Mouse (Mus musculus): ENCODE measurements around the gene Sat2. TPM values are rescaled to one million over a fixed set of nuclear protein-coding genes. Genes with fewer than 3 reads are reported as not detected.

Gene Sat2
- 1.7 TPM for polyA plus RNA-seq (2014; fragmentation: Illumina TruSeq; extraction: RNeasy Lipid Tissue Mini Kit (QIAGEN cat#74804); ENCODE audit: low read depth, low replicate concordance)

DNA sequence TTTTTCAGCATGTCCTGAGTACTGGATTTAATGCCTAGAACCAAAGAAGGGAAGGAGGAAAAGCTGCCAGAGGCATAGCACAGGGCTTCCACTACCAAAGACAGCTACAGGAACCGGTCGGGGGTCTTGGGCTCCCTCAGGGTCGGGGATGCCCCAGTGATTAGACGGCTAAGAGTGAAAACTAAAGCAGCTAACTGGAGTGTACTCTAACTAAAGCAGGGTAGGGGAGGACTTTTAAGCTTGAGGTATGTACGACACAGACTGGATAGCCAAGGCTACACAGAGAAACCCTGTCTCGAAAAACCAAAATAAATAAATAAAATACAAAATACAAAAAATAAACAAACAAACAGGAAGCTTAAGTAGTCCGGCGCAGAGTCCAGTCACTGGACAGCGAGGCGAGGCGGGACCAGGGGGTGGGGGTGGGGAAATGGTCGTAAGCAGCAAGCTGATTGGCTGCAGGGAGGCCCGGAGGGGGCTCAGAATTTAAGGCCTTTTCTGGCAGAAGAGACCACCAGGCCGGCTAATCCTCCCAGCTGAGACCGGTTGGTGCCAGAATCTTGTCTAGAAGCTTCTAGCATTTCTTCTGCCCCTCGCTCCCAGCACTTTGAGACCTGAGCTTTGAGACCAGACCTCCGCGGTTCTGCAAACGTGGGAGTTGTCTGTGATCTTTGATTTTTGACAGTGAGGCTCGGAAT lies at the start of gene Sat2:
Sat2 (plus strand) TSS at position 454 of the 698 bp plus-strand sequence.

DNA sequence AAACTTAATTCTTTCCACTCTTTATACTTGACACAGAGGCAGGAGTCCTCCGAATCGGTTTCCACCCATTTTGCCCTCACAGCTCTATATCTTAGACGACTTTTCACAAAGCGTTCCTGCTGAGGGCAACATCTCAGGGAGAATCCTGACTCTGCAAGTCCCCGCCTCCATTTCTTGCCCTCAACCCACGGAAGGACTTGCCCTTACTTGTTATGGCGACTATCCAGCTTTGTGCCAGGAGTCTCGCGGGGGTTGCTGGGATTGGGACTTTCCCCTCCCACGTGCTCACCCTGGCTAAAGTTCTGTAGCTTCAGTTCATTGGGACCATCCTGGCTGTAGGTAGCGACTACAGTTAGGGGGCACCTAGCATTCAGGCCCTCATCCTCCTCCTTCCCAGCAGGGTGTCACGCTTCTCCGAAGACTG lies 41.7 kb upstream of the Sat2 start, which contains the start of the genes Wrap53 and Trp53:
Wrap53 (minus strand) TSS at position 165 of the 424 bp plus-strand sequence.
Trp53 (plus strand) TSS at position 269 of the 424 bp plus-strand sequence.

DNA sequence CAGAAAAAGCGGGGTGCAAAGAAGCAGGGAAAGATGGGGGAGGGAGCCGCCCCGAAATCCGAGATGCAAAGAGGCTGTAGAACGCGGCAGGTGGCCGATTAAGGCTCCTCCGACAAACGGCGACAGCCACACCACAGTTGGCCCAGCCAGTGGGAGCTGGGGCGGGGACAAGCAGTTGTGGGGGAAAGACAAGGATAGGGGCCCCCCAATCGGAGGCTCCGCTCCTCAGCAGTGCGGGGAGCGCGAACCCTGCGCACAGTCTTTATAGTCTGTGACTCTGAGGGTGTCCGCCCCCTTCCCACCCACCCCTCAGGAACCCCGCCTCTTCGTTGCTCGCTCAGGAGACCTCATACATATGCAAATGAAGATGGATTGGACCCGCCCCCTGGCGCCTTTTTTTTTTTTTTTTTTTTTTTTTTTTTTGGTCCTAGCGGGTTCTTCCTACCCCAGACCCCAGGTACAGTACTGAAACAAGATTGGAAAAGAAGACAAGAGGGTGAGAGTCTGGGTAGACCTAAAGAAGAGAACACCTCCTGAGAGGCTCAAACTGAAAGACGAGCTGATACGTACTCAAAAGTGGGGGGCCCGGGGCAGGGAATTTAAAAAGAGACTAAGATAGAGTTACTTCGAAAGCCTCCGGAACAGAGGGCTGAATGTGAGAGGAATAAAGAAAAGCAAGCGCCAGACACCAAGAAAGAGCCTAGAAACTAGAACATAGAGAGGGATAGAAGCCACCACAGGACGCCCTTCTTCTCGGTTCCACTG lies 15.9 kb upstream of the Sat2 start, which contains the start of gene Atp1b2:
Atp1b2 (minus strand) TSS at position 217 of the 765 bp plus-strand sequence.

DNA sequence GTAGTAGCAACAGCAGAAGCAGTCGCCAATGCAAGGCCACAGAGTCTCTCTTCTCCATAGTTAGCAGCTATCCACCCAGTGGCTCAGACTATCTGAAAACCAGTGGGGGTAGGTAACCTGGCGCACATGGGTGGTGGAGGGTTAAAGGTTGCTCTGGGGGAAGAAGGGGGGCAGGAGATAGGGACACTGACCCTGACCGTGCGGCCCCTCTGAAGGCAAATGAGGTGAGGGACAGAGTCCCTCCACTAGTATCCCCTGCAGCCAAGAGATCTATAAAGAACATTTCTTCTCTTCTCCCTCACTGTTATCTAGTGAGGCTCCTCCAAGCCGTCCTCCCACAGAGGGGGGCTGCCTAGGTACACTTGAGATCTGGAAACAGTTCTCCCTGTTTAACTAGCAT lies 4.0 kb upstream of the Sat2 start, which contains the start of gene Shbg:
Shbg (minus strand) TSS at position 101 of the 400 bp plus-strand sequence.

DNA sequence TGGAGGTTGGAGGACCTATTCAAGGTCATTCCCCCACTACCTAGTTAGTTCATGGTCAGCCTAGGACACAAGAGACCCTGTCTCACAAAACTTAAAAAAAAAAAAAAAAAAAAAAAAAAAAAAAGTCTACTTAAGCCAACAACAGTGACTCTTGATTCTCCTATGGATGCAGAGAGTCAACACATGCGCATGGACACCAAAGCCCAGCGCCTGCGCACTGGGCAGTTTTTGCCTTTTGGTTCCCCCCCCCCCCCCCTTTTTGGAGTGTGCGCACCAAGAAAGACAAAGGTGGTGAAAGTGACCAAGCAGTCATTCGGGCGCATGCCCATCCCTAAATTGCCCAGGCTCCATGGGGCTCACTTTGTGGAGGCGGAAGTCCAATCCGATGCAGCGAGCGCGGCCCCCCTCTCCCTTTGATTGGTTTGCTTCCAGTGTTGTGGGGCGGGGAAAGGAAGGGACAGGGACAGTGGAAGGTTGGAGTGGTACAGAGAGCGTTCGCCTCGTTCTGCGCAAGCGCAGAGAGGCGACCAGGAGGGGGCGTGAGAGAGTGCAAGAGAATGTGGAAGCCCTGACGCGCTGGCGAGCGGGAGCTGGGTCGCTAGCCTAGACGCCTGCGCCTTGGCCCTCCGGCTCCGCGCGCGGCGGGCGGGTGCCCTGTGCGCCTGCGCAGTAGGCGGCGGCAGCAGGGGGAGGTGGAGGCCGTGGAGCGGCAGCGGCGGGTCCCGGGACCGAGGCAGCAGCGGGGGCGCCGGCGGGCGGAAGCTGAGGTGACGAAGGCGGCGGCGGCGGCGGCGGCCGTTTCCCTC lies 10.7 kb downstream of the Sat2 start, which contains the start of gene Fxr2:
Fxr2 (plus strand) TSS at position 707 of the 806 bp plus-strand sequence.

DNA sequence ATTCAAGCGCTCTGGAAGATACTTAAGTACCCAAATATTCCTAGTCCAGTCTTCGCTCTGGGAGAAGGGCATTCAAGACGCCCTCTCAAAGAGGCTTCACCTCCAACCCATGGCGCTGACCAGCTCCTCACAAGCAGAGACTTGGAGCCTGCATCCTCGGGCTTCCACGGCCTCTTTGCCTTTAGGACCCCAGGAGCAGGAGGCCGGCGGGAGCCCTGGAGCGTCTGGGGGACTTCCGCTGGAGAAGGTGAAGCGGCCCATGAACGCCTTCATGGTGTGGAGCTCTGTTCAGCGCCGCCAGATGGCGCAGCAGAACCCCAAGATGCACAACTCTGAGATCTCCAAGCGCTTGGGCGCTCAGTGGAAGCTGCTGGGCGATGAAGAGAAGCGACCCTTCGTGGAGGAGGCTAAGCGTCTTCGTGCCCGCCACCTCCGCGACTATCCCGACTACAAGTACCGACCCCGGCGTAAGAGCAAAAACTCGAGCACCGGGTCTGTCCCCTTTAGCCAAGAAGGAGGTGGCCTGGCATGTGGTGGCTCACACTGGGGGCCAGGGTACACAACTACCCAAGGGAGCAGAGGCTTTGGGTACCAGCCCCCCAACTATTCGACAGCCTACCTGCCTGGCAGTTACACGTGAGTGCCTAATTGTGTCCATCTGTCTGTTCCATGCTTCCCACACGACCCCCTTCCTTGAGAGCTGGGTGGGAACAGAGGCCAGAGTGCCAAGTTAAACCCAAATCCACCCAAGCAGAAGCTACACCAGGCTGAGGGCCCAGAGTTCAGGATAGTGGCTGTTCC lies 33.6 kb downstream of the Sat2 start, which contains the start of gene Sox15:
Sox15 (plus strand) TSS at position 51 of the 801 bp plus-strand sequence.

DNA sequence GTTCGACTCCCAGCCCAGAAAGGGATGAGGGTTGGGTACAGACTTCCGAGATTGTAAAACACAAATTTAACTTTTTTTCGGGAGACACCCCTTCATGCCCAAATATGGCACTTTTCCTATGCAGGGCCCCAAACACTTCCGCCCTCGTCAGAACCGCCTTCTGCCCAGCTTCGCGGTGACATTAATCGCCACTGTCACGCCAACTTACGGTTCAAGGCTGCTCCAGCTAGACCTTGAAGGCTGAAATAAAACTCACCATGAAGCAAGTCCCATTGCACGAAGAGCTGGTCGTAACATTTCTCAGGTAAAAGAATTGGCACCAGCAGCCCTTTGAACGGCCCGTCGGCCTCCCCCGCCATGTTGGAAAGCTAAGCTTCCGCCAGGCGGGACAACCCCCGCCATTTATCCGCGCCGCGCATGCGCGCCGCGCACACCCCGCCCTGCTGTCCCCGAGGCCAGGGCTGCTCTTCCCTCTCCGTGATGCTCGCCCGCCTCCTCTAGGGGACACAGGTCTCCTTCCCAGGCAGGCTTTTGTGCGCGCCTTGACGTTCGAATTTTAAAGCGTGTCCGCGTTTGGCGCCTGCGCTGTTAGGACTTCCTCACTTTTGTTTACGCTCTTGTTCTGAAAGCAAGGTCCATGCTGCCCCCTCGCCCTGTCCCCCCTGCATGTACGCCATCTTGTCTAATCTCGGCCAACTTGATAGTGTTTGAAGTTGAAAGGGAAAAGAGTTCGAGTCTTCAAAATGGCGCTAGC lies 40.6 kb downstream of the Sat2 start, which contains the start of gene Mpdu1:
Mpdu1 (minus strand) TSS at position 430 of the 754 bp plus-strand sequence.

DNA sequence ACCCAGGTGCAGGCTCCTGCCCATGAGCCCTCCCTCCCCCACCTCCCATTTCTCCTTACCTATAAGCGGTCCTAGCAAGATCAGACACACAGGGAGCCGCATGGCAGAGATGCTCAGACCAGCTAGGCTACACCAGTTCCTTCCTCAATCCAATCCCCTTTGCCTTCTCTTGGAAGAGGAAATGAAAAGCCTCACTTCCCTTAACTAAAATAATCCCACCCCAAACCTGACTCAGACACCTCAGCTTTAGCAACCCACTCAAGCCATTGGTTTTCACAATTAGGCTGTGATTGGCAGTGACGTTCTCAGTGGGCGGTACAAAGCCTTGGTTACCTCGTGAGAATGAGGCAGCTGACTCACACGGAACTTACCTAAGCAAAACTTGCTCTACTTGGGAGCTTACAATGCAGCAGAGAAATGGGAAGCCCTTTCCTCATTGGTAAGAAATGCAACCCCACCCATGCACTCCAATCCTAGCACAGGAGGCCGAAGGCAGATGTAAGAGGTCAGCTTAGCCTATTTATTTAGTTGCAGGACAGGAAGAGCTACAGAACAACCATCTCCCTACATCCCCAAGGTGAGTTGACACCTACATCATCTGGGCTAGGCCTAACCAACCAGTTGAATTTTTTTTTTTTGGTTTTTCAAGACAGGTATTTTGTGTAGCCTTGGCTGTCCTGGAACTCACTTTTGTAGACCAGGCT lies 44.3 kb downstream of the Sat2 start, which contains the start of gene Cd68:
Cd68 (minus strand) TSS at position 193 of the 704 bp plus-strand sequence.

DNA sequence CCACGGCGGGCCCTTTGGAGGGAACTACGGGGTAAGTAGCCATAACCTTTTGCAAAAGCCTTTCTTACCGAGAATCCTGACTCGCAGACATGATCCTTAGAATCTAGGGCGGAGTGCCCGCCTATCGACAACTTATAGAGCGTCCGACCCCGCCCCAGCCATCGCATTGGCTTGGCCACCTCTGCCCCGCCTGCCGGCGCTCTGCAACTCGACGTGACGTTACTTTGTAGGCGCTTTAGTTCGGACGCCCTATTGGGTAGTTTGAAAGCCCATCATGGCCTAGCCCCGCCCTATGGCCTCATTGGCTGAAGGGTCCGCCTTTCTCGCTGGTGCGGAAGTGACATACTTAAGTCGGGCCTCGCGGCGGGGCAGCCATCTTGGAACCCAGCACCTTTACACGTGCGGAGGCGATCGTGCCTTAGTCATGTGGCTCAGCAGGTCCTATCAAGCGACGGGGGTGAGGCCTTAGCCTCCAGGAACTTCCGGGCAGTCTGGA lies 50.4 kb downstream of the Sat2 start, which contains the start of gene Eif4a1:
Eif4a1 (minus strand) TSS at position 213 of the 496 bp plus-strand sequence.

Other genes starting within 250 kb of the Sat2 start
- 5.3 TPM for gene Naa38, start 226.5 kb upstream of the Sat2 start, polyA plus RNA-seq (2014; fragmentation: Illumina TruSeq; extraction: RNeasy Lipid Tissue Mini Kit (QIAGEN cat#74804); ENCODE audit: low read depth, low replicate concordance)
- 31.9 TPM for gene Cyb5d1, start 226.4 kb upstream of the Sat2 start, polyA plus RNA-seq (2014; fragmentation: Illumina TruSeq; extraction: RNeasy Lipid Tissue Mini Kit (QIAGEN cat#74804); ENCODE audit: low read depth, low replicate concordance)
- gene Tmem88, start 223.8 kb upstream of the Sat2 start, polyA plus RNA-seq (2014; fragmentation: Illumina TruSeq; extraction: RNeasy Lipid Tissue Mini Kit (QIAGEN cat#74804); ENCODE audit: low read depth, low replicate concordance), result not detected
- gene Kdm6b, start 208.3 kb upstream of the Sat2 start, polyA plus RNA-seq (2014; fragmentation: Illumina TruSeq; extraction: RNeasy Lipid Tissue Mini Kit (QIAGEN cat#74804); ENCODE audit: low read depth, low replicate concordance), result 7.2 TPM
- gene Dnah2, start 72.9 kb upstream of the Sat2 start, polyA plus RNA-seq (2014; fragmentation: Illumina TruSeq; extraction: RNeasy Lipid Tissue Mini Kit (QIAGEN cat#74804); ENCODE audit: low read depth, low replicate concordance), result 0.13 TPM
- 0.38 TPM for gene Efnb3, start 61.8 kb upstream of the Sat2 start, polyA plus RNA-seq (2014; fragmentation: Illumina TruSeq; extraction: RNeasy Lipid Tissue Mini Kit (QIAGEN cat#74804); ENCODE audit: low read depth, low replicate concordance)
- 1.9 TPM for gene Wrap53, start 41.8 kb upstream of the Sat2 start, polyA plus RNA-seq (2014; fragmentation: Illumina TruSeq; extraction: RNeasy Lipid Tissue Mini Kit (QIAGEN cat#74804); ENCODE audit: low read depth, low replicate concordance)
- 6.8 TPM for gene Trp53, start 41.7 kb upstream of the Sat2 start, polyA plus RNA-seq (2014; fragmentation: Illumina TruSeq; extraction: RNeasy Lipid Tissue Mini Kit (QIAGEN cat#74804); ENCODE audit: low read depth, low replicate concordance)
- 6.9 TPM for gene Atp1b2, start 16.1 kb upstream of the Sat2 start, polyA plus RNA-seq (2014; fragmentation: Illumina TruSeq; extraction: RNeasy Lipid Tissue Mini Kit (QIAGEN cat#74804); ENCODE audit: low read depth, low replicate concordance)
- gene Shbg, start 4.1 kb upstream of the Sat2 start, polyA plus RNA-seq (2014; fragmentation: Illumina TruSeq; extraction: RNeasy Lipid Tissue Mini Kit (QIAGEN cat#74804); ENCODE audit: low read depth, low replicate concordance), result not detected
- gene Fxr2, start 11.0 kb downstream of the Sat2 start, polyA plus RNA-seq (2014; fragmentation: Illumina TruSeq; extraction: RNeasy Lipid Tissue Mini Kit (QIAGEN cat#74804); ENCODE audit: low read depth, low replicate concordance), result 12.4 TPM
- not detected for gene Sox15, start 33.3 kb downstream of the Sat2 start, polyA plus RNA-seq (2014; fragmentation: Illumina TruSeq; extraction: RNeasy Lipid Tissue Mini Kit (QIAGEN cat#74804); ENCODE audit: low read depth, low replicate concordance)
- gene Mpdu1, start 40.6 kb downstream of the Sat2 start, polyA plus RNA-seq (2014; fragmentation: Illumina TruSeq; extraction: RNeasy Lipid Tissue Mini Kit (QIAGEN cat#74804); ENCODE audit: low read depth, low replicate concordance), result 20.3 TPM
- 2.6 TPM for gene Cd68, start 44.1 kb downstream of the Sat2 start, polyA plus RNA-seq (2014; fragmentation: Illumina TruSeq; extraction: RNeasy Lipid Tissue Mini Kit (QIAGEN cat#74804); ENCODE audit: low read depth, low replicate concordance)
- 463 TPM for gene Eif4a1, start 50.4 kb downstream of the Sat2 start, polyA plus RNA-seq (2014; fragmentation: Illumina TruSeq; extraction: RNeasy Lipid Tissue Mini Kit (QIAGEN cat#74804); ENCODE audit: low read depth, low replicate concordance)
- gene Senp3, start 60.1 kb downstream of the Sat2 start, polyA plus RNA-seq (2014; fragmentation: Illumina TruSeq; extraction: RNeasy Lipid Tissue Mini Kit (QIAGEN cat#74804); ENCODE audit: low read depth, low replicate concordance), result 129 TPM
- gene Tnfsf13, start 63.8 kb downstream of the Sat2 start, polyA plus RNA-seq (2014; fragmentation: Illumina TruSeq; extraction: RNeasy Lipid Tissue Mini Kit (QIAGEN cat#74804); ENCODE audit: low read depth, low replicate concordance), result 38.2 TPM
- gene Tnfsf12, start 73.8 kb downstream of the Sat2 start, polyA plus RNA-seq (2014; fragmentation: Illumina TruSeq; extraction: RNeasy Lipid Tissue Mini Kit (QIAGEN cat#74804); ENCODE audit: low read depth, low replicate concordance), result 1.6 TPM
- 8.2 TPM for gene Tnfsfm13, start 74.1 kb downstream of the Sat2 start, polyA plus RNA-seq (2014; fragmentation: Illumina TruSeq; extraction: RNeasy Lipid Tissue Mini Kit (QIAGEN cat#74804); ENCODE audit: low read depth, low replicate concordance)
- gene Polr2a, start 136.6 kb downstream of the Sat2 start, polyA plus RNA-seq (2014; fragmentation: Illumina TruSeq; extraction: RNeasy Lipid Tissue Mini Kit (QIAGEN cat#74804); ENCODE audit: low read depth, low replicate concordance), result 25.7 TPM
- gene Slc35g3, start 139.9 kb downstream of the Sat2 start, polyA plus RNA-seq (2014; fragmentation: Illumina TruSeq; extraction: RNeasy Lipid Tissue Mini Kit (QIAGEN cat#74804); ENCODE audit: low read depth, low replicate concordance), result not detected
- gene Zbtb4, start 143.9 kb downstream of the Sat2 start, polyA plus RNA-seq (2014; fragmentation: Illumina TruSeq; extraction: RNeasy Lipid Tissue Mini Kit (QIAGEN cat#74804); ENCODE audit: low read depth, low replicate concordance), result 17.7 TPM
- 4.0 TPM for gene Chrnb1, start 173.9 kb downstream of the Sat2 start, polyA plus RNA-seq (2014; fragmentation: Illumina TruSeq; extraction: RNeasy Lipid Tissue Mini Kit (QIAGEN cat#74804); ENCODE audit: low read depth, low replicate concordance)
- 9.5 TPM for gene Fgf11, start 179.8 kb downstream of the Sat2 start, polyA plus RNA-seq (2014; fragmentation: Illumina TruSeq; extraction: RNeasy Lipid Tissue Mini Kit (QIAGEN cat#74804); ENCODE audit: low read depth, low replicate concordance)
- 11.7 TPM for gene Tmem102, start 183.6 kb downstream of the Sat2 start, polyA plus RNA-seq (2014; fragmentation: Illumina TruSeq; extraction: RNeasy Lipid Tissue Mini Kit (QIAGEN cat#74804); ENCODE audit: low read depth, low replicate concordance)
- gene Gm39566, start 193.3 kb downstream of the Sat2 start, polyA plus RNA-seq (2014; fragmentation: Illumina TruSeq; extraction: RNeasy Lipid Tissue Mini Kit (QIAGEN cat#74804); ENCODE audit: low read depth, low replicate concordance), result not detected
- gene Spem2, start 196.4 kb downstream of the Sat2 start, polyA plus RNA-seq (2014; fragmentation: Illumina TruSeq; extraction: RNeasy Lipid Tissue Mini Kit (QIAGEN cat#74804); ENCODE audit: low read depth, low replicate concordance), result not detected
- not detected for gene Spem1, start 200.2 kb downstream of the Sat2 start, polyA plus RNA-seq (2014; fragmentation: Illumina TruSeq; extraction: RNeasy Lipid Tissue Mini Kit (QIAGEN cat#74804); ENCODE audit: low read depth, low replicate concordance)
- gene Nlgn2, start 215.8 kb downstream of the Sat2 start, polyA plus RNA-seq (2014; fragmentation: Illumina TruSeq; extraction: RNeasy Lipid Tissue Mini Kit (QIAGEN cat#74804); ENCODE audit: low read depth, low replicate concordance), result 0.88 TPM
- 18.5 TPM for gene Tmem256, start 216.5 kb downstream of the Sat2 start, polyA plus RNA-seq (2014; fragmentation: Illumina TruSeq; extraction: RNeasy Lipid Tissue Mini Kit (QIAGEN cat#74804); ENCODE audit: low read depth, low replicate concordance)
- gene Plscr3, start 224.4 kb downstream of the Sat2 start, polyA plus RNA-seq (2014; fragmentation: Illumina TruSeq; extraction: RNeasy Lipid Tissue Mini Kit (QIAGEN cat#74804); ENCODE audit: low read depth, low replicate concordance), result 0.98 TPM
- 5.4 TPM for gene Tnk1, start 236.7 kb downstream of the Sat2 start, polyA plus RNA-seq (2014; fragmentation: Illumina TruSeq; extraction: RNeasy Lipid Tissue Mini Kit (QIAGEN cat#74804); ENCODE audit: low read depth, low replicate concordance)